Mouse (Mus musculus) midbrain, embryonic 14.5 days (tissue): ENCODE data around the gene Gm4737. TPM values are rescaled to one million over a fixed set of nuclear protein-coding genes. Genes with fewer than 3 reads are reported as not detected.

Source experiments
- ATAC-seq: fragments of 200-750 bp; cut with Nextera tagmentation; 2 replicates; pipeline ENCODE4 v1.8.0; 2017; ENCODE audit warnings: moderate number of reproducible peaks, moderate library complexity; ENCODE audit not compliant: low FRiP score, low TSS enrichment
- DNase-seq: peaks from one replicate; pipeline ENCODE4 v3.0.0-alpha.2; 2015
- H3K27ac ChIP-seq: fragments of 300-500 bp; sonication (generic); replicated peaks from 2 replicates; pipeline ENCODE4 v1.5.1; 2014; ENCODE audit warnings: mild to moderate bottlenecking, low read depth, low read length, moderate library complexity
- H3K27me3 ChIP-seq: fragments of 300-500 bp; sonication (generic); 2 replicates; pipeline ENCODE4 v1.6.1; 2014; ENCODE audit warnings: low read length, control low read depth, mixed read lengths; ENCODE audit not compliant: control insufficient read depth, insufficient read depth
- H3K36me3 ChIP-seq: fragments of 300-500 bp; sonication (generic); 2 replicates; pipeline ENCODE4 v1.6.1; 2014; ENCODE audit warnings: low read length, control low read depth; ENCODE audit not compliant: control insufficient read depth, insufficient read depth
- H3K4me1 ChIP-seq: fragments of 300-500 bp; sonication (generic); 2 replicates; pipeline ENCODE4 v1.6.1; 2014; ENCODE audit warnings: mild to moderate bottlenecking, antibody characterized with exemption, low read length, control low read depth; ENCODE audit not compliant: control insufficient read depth, insufficient read depth
- H3K4me2 ChIP-seq: fragments of 300-500 bp; sonication (generic); 2 replicates; pipeline ENCODE4 v1.6.1; 2014; ENCODE audit warnings: mild to moderate bottlenecking, low read length, moderate library complexity
- H3K4me3 ChIP-seq: fragments of 300-500 bp; sonication (generic); replicated peaks from 2 replicates; pipeline ENCODE4 v1.5.1; 2014; ENCODE audit warnings: low read depth, low read length
- H3K9ac ChIP-seq: fragments of 300-500 bp; sonication (generic); replicated peaks from 2 replicates; pipeline ENCODE4 v1.6.1; 2014; ENCODE audit warnings: mild to moderate bottlenecking, low read length, moderate library complexity
- H3K9me3 ChIP-seq: fragments of 300-500 bp; sonication (generic); 2 replicates; pipeline ENCODE4 v1.6.1; 2016; ENCODE audit warnings: low read length, control low read depth, mixed read lengths; ENCODE audit not compliant: control insufficient read depth
- WGBS: fragments of 180-500 bp; shearing (Covaris S2); extraction: QIAGEN DNeasy Blood & Tissue Kit; methylation state at CpG from one replicate; pipeline ENCODE4 v1.1.7; 2014; 5-methylcytosine and 5-hydroxymethylcytosine counted together
- polyA plus RNA-seq: library from polyadenylated mRNA; unstranded; fragments of >200 nt; fragmentation: Nextera tagmentation; extraction: Ambion mirVana; gene quantifications from 2 replicates; pipeline ENCODE4 v1.2.1, GENCODE M21; 2014

Gene Gm4737
- polyA plus RNA-seq, 1 experiment from 2014 or later: 2.0 TPM

DNA sequence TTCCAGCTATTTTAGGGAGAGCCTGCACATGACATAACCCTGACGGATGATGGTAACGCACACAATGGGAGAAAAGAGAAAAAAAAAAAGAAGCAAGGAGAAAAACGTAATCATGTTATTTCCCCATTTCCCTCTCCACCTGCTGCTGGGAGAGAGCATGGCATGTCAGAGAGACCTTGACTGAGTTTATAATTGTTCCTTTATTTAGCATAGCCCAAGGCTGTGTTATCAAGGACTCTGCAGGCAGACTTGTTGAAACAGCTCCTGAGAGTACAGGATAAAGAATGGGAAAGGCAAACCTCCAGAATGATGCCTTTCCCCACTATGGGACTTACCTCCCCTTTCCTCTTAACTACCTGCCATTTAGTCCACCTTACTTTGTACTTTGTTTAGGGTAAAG, 7.9 kb downstream of the Gm4737 start:
- no peaks in the 10 kb centered on the region for H3K4me1 ChIP-seq
- no peak for ATAC-seq
- no peaks in the 10 kb centered on the region for H3K9me3 ChIP-seq
- no peak overlapping the region for H3K4me2 ChIP-seq
- no peaks in the 10 kb centered on the region for H3K27me3 ChIP-seq
- H3K27ac ChIP-seq: no peak overlapping the region
- H3K36me3 ChIP-seq: no peaks in the 10 kb centered on the region
- H3K4me3 ChIP-seq: no peak overlapping the region
- no peak for DNase-seq
- no peak overlapping the region for H3K9ac ChIP-seq
- WGBS: 74% methylated on average over 3 of the region's 3 CpGs

DNA sequence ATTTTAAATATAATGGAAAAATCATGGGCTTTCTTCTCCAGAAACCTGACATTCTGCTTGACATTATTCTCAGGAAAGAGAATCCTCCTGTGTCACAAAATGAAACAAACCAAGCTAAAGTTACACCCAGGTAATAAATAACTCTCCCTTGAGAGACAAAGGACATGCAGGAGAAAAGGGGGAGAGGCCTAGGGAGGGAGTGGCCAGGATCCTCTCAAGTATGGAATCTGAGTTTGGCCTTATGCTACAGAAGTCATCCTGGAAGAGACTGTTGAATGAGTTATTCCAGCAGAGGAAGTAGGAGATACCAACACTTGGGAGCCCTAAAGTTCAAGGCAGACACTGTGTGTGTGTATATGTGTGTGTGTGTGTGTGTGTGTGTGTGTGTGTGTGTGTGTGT, 32.6 kb downstream of the Gm4737 start:
- H3K9me3 ChIP-seq: no peaks in the 10 kb centered on the region
- H3K36me3 ChIP-seq: no peaks in the 10 kb centered on the region
- H3K4me2 ChIP-seq: no peak overlapping the region
- DNase-seq (no peak), ATAC-seq (no peak)
- H3K9ac ChIP-seq: no peak overlapping the region
- H3K27me3 ChIP-seq: no peaks in the 10 kb centered on the region
- H3K4me3 ChIP-seq: no peak overlapping the region
- no peaks in the 10 kb centered on the region for H3K4me1 ChIP-seq
- no peak overlapping the region for H3K27ac ChIP-seq

DNA sequence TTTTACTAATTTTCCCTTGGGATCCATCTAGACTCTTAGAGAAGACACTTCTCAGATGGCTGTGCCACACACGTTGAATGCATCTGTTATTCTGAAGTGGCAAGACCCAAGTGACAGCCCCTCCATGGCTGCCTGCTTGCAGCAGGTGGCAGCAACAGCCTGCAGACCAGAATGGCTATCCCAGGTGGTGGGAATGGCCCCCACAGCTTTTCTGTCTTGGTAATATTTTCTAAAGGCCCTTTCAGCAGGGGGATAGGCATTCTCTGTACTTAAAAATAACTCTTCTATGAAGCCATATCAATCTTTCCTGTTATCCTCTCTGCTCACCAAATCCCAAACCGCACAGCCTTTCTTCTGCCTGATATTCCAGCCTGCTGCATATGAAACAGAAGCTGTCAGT, 33.5 kb downstream of the Gm4737 start:
- WGBS: 40% methylated on average over 2 of the region's 2 CpGs
- Histone ChIP-seq H3K4me2 (no peak overlapping the region), H3K4me1 (no peaks in the 10 kb centered on the region), H3K4me3 (no peak overlapping the region), H3K9ac (no peak overlapping the region), H3K9me3 (no peaks in the 10 kb centered on the region), H3K27me3 (no peaks in the 10 kb centered on the region), H3K36me3 (no peaks in the 10 kb centered on the region), H3K27ac (no peak overlapping the region)
- ATAC-seq (no peak), DNase-seq (peak; percentile 69)

DNA sequence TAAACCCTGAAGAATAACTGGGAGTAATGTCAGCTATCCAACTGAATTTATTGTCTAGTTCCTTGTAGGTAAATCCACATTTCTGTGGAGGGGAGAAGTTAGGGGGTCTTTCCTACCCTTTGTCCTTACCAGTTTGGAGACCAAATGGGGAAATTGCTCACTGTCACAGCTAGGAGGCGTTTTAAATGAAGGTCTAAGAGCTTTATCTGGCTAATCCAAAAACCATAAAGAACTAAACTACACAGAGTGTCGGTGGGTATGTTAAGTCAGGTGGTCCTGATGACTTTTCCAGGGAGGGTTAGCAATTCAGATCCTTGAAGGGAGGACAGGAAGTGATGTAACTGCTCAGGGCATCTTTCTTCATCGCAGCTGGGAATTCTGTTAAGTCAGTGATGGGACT, 34.3 kb downstream of the Gm4737 start:
- DNase-seq: no peak
- no peak overlapping the region for H3K27ac ChIP-seq
- no peak overlapping the region for H3K9ac ChIP-seq
- no peaks in the 10 kb centered on the region for H3K27me3 ChIP-seq
- H3K9me3 ChIP-seq: no peaks in the 10 kb centered on the region
- 67% methylated on average over 3 of the region's 3 CpGs for WGBS
- no peak overlapping the region for H3K4me2 ChIP-seq
- no peak for ATAC-seq
- no peaks in the 10 kb centered on the region for H3K36me3 ChIP-seq
- H3K4me1 ChIP-seq: no peaks in the 10 kb centered on the region
- no peak overlapping the region for H3K4me3 ChIP-seq

DNA sequence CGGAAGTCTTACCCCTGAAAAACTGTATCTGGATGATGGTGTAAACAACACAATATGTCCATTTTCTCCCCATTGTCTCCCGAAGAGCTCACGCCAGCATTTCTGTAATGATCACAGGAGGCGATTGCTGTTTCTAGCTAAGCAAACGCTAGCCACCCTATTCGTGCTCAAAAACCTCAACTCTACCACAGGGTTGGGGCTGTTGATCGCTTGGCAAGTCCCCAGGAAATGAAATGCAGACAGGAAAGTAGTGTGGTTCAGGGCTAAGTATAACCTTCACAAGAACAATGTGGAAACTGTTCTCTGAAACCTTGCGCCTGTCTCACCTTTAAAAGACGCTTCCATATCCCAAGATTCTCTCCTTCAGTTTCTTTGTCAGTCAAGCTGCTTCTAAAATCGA, 34.9 kb downstream of the Gm4737 start, which contains the start of gene Cd96:
Gene Cd96 (minus strand): TSS at position 232 of the 400 bp plus-strand sequence.
- 84% methylated on average over 10 of the region's 10 CpGs for WGBS

DNA sequence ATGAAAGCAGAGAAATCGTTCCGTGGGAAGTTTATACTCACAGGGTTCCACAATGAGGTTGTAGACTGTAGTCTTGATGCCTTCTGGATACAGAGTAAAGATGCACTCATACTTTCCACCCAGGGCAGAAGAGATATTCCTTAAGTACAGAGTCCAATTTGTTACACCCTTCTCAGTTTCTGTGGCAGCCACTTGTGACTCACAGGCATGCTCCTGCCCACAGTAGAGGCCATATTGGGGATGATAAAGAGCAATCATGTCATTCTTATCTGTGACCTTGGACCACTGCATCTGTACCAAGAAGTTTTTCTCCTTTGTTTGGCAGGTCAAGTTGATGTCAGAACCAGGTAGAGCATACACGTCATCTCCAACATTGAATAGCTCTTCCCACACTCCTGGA, 37.2 kb downstream of the Gm4737 start:
- DNase-seq: no peak
- Histone ChIP-seq H3K36me3 (no peaks in the 10 kb centered on the region), H3K4me1 (no peaks in the 10 kb centered on the region), H3K9me3 (no peaks in the 10 kb centered on the region), H3K27me3 (no peaks in the 10 kb centered on the region), H3K9ac (no peak overlapping the region), H3K4me2 (no peak overlapping the region), H3K27ac (no peak overlapping the region), H3K4me3 (no peak overlapping the region)
- no peak for ATAC-seq
- WGBS: 95% methylated on average over 3 of the region's 3 CpGs

More for the DNA sequence above, 34.9 kb downstream of the Gm4737 start, which contains the start of gene Cd96:
- DNase-seq: peak; percentile 7
- H3K4me3 ChIP-seq: no peak within 1 kb of the TSS
- H3K9ac ChIP-seq: no peak within 1 kb of the TSS
- H3K9me3 ChIP-seq: no peaks in the 10 kb centered on the region
- H3K4me1 ChIP-seq: no peaks in the 10 kb centered on the region
- H3K27ac ChIP-seq: no peak within 1 kb of the TSS
- H3K27me3 ChIP-seq: no peaks in the 10 kb centered on the region
- no peak within 1 kb of the TSS for H3K4me2 ChIP-seq
- H3K36me3 ChIP-seq: no peaks in the 10 kb centered on the region
- no peak for ATAC-seq

DNA sequence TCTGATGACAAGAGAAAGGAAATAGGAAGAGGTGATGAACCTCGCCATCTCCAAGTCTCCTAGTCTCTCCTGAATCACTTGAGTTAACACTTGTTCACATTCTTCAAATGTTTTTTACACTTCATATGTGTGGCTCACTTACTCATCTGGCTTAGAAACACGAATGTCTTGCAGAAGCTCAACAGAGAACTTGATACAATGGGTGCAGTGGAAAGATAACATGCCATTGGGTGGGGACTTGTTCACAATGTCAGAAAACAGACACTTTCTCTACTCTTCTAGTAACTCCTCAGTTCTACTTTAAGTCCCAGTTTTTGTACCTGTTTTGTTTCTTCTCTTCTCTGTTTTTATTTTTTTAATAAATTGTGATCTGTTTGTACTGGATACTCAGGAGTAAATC, 40.1 kb downstream of the Gm4737 start:
- 77% methylated on average over 2 of the region's 2 CpGs for WGBS
- Histone ChIP-seq H3K9ac (no peak overlapping the region), H3K9me3 (no peaks in the 10 kb centered on the region), H3K27me3 (no peaks in the 10 kb centered on the region), H3K36me3 (no peaks in the 10 kb centered on the region), H3K4me1 (no peaks in the 10 kb centered on the region), H3K4me3 (no peak overlapping the region), H3K27ac (no peak overlapping the region), H3K4me2 (no peak overlapping the region)
- ATAC-seq (no peak), DNase-seq (no peak)

DNA sequence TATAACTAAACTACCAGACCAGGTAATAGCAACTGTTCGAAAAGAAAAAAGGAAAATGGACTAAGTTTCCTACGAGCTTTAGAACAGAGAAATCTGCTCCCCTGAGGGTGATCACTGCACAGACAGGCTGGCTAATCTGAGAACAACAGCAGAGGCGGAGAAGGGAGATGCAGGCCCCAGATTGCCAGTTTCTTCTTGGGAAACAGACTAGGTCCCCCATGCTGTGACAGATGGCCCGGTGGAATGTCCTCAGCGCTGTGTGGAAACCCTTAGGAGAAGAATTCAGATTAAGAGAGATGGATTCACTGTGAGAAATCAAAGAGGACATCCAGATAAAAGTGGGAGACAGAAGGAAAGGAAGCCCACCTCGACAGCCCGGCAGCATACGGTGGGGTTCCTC, 45.3 kb downstream of the Gm4737 start:
- H3K4me1 ChIP-seq: no peaks in the 10 kb centered on the region
- H3K9ac ChIP-seq: no peak overlapping the region
- H3K27ac ChIP-seq: no peak overlapping the region
- H3K27me3 ChIP-seq: no peaks in the 10 kb centered on the region
- DNase-seq (no peak), ATAC-seq (no peak)
- no peak overlapping the region for H3K4me3 ChIP-seq
- no peaks in the 10 kb centered on the region for H3K9me3 ChIP-seq
- 42% methylated on average over 8 of the region's 8 CpGs for WGBS
- H3K4me2 ChIP-seq: no peak overlapping the region
- no peaks in the 10 kb centered on the region for H3K36me3 ChIP-seq

DNA sequence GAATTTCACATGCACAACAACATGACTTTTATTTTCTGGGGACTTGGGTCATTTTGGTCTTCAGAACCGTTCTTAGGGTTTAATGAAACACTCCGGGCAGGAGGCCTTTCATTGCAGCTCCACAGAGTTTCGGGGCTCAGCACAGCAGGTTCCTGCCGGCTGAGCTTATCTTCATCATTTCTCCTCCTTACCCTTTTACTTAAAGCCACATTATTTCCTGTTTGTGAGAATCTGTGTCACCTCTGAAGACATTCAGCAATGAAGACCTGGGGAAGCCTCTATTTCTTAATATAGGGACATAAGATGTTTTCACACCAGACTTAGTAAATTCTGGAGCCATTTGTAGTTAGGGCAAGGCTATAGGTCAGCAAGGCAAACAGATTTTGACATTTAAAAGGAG, 47.4 kb downstream of the Gm4737 start:
- no peaks in the 10 kb centered on the region for H3K9me3 ChIP-seq
- no peak overlapping the region for H3K9ac ChIP-seq
- no peak overlapping the region for H3K27ac ChIP-seq
- H3K4me2 ChIP-seq: no peak overlapping the region
- no peaks in the 10 kb centered on the region for H3K4me1 ChIP-seq
- DNase-seq (no peak), ATAC-seq (no peak)
- no peak overlapping the region for H3K4me3 ChIP-seq
- H3K27me3 ChIP-seq: no peaks in the 10 kb centered on the region
- WGBS: 60% methylated on average over 4 of the region's 4 CpGs
- no peaks in the 10 kb centered on the region for H3K36me3 ChIP-seq
